Comparison of ENCODE assay signal across 18 mouse cellular contexts in genomic region chr1:64684440-64684839, GRCm38 (mm10).
"Had no signal": no experiment of that assay in that cellular context is flagged by ENCODE, and none has a peak within 500 bp of the region (broad histone marks: within the 10 kb centered on the region; RNA-seq: fewer than 3 reads in every experiment).

No protein-coding gene starts in this region.

- H3K27ac ChIP-seq: kidney, embryonic 15.5 days; left cerebral cortex, adult 2 months; lung, embryonic 15.5 days; stomach, postnatal 0 days had no signal

- H3K9ac ChIP-seq: kidney, embryonic 15.5 days; lung, embryonic 15.5 days had no signal

- H3K9me3 ChIP-seq: kidney, embryonic 15.5 days; lung, embryonic 15.5 days; megakaryocyte, embryonic 14.5 days had no signal

- H3K4me3 ChIP-seq: kidney, embryonic 15.5 days; left cerebral cortex, adult 2 months; lung, embryonic 15.5 days; megakaryocyte, embryonic 14.5 days had no signal

- H3K4me2 ChIP-seq: kidney, embryonic 15.5 days; lung, embryonic 15.5 days; midbrain, embryonic 11.5 days had no signal

- H3K27me3 ChIP-seq: kidney, embryonic 15.5 days; lung, embryonic 15.5 days; megakaryocyte, embryonic 14.5 days had no signal

- DNase-seq: kidney, adult 11 months; kidney, adult 8-10 months; kidney, postnatal 10 days; kidney, postnatal 36 days; layer of hippocampus, postnatal 36 days; lung, adult 18-20 months; lung, postnatal 10 days; lung, postnatal 36 days; midbrain, embryonic 14.5 days; thymus, adult 2 months; thymus, postnatal 14 days; thymus, postnatal 4 days had no signal

- H3K36me3 ChIP-seq: kidney, embryonic 15.5 days; lung, embryonic 15.5 days had no signal
